Mouse (Mus musculus): ENCODE measurements around the gene Gm43517. TPM values are rescaled to one million over a fixed set of nuclear protein-coding genes. Genes with fewer than 3 reads are reported as not detected.

Gm43517 gene
- polyA plus RNA-seq, 1 experiment = not detected

DNA sequence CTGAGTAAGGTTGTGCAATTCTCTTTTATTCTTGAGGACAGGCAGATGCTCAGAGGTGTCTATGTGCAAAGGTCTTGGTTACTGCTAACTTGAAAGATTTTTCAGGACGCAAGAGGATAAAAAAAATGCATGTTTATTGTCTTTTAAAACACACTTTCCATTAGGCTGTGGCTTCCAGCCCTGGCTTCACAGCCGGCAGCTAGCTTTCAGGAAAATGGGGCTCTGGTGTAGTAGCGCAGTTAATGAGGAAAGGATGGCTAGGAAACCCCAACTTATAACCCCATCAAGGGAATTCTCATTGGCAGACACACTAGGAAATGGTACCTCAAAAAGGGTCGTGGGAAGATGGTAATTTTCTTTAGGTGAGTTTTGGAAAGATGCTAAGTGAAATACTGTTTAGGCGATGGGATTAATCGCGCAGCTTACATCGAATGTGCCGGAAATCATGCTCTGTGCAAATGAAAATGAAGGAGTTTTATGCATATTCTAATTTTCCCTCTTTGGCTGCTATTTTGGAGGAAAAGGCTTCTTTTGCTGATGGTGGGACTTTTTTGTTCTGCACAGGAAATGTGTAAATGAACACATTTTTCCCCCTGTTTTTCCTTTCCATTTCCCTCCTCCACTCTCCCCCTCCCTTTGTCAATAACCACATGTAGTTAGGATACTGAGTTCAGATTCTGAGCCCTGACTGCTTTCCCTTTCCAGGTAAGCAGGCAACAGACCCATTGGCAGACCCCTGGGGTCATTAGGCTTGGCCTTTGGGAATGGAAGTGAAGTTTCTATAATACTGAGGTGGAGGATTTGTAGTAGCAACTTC lies 15.3 kb downstream of the Gm43517 start:
- DNase-seq (ENCODE audit: low read depth, low spot score) = no peak
- 7% methylated on average over 9 of the region's 9 CpGs for WGBS

DNA sequence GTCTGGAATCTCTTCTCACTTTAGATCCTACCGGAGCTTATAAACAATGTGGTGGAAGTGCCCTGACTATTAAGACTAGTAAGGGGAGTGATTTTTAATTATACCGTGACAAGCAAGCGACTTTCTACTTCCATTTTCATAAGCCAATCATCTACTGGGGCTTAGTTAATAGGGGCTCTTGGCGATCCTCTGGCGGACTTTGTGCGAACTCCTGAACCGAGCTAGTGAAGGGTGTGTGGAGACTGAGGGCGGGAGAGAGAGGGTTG lies 15.8 kb downstream of the Gm43517 start:
- 2% methylated on average over 8 of the region's 8 CpGs for WGBS
- no peak for DNase-seq (ENCODE audit: low read depth, low spot score)

DNA sequence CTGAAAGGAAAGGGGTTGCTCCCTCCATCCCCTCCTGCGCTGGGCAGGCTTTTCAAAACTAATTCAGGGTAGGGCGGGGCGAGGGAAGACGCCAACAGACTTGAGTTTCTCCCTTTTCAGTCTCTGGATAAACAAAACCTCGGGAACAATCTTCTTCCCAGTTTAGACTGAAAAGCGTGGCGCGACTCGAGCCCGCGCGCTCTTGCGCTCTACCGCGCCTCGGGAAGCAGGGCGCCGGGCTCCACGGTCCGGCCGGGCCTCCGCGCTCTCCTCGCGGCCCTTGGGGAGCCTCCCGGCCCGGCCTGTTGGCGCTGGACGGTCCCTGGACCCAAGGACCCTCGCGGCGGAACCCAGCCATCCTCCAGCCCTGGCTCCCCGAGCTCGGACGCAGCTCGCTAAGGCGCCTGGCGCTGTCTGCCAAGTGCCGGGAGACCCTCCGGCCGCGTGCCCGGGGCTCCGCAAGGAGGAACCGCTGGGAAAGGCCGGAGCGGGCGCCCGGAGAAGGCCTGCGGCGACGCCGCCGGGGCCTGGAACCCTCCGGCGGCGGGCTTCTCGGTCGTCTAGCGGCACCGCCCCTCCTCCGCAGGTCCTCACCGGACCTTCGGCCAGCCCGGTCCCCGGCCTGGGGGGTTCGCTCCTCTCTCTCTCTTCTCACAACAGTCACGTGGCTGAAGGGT lies 16.3 kb downstream of the Gm43517 start:
- DNase-seq (ENCODE audit: low read depth, low spot score) = no peak
- WGBS = 3% methylated on average over 68 of the region's 68 CpGs

DNA sequence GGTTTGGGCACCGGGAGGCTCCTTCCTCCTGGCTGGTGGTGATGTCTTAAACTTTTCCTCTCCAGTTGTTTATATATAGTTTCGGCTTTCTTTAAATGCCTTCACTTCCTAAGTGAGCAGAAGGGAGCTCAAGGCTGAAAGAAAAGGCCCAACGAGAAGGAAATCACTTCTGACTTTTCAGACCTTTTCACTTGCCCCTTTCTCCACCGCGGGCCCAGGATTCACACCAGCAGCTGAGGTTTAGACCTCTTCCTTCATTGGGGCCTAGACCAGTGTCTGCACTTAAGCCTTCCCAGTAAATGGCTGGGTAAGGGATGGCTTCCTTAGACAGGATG lies 16.8 kb downstream of the Gm43517 start:
- no peak for DNase-seq (ENCODE audit: low read depth, low spot score)
- WGBS = 2% methylated on average over 5 of the region's 5 CpGs

DNA sequence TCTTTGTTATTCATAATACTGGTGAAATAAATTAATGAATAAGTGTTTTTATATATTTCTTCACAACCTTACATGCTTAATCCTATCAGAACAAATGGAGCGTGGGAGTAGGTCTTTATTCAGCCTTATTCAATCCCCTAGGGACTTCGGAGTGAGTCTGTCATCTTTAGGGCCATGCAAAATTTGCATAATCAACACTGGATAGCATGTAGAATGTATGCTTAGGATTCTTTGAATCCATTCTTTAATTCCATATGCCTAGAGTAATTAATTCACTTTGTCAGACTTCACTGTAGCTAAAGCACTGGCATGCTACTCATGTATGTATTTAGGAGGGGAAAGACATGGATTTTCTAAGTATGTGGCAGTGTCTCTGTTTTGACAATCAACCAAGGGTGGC lies 24.9 kb downstream of the Gm43517 start:
- DNase-seq (ENCODE audit: low read depth, low spot score) = no peak
- WGBS = 75% methylated on average over 2 of the region's 2 CpGs

DNA sequence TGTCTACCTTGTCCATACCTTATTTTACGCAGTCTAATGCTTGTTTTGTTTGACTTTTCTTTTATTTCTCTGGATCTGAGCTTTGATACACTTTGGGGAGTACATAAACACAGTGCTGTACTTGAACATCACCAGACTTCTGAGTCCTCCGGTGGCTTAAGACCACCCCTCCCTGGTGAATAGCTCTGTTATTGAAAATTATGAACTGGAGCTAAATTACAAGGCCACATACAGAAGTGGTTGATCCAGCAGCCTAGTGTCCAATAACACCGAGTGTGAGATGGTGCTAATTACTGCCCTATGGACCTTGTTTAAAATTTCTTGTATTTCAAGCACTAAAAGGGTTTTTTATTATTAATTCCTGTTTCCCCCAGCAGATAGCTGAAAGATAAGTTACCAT lies 33.0 kb downstream of the Gm43517 start:
- WGBS = 60% methylated on average over 3 of the region's 3 CpGs

More for the DNA sequence above, 33.0 kb downstream of the Gm43517 start:
- DNase-seq (ENCODE audit: low read depth, low spot score) = no peak

Other genes starting within 250 kb of the Gm43517 start
- not detected in 2 replicates for gene Foxg1, start 2.5 kb upstream of the Gm43517 start, polyA plus RNA-seq (2012; rRNA removed)

Data from large intestine, adult 2 months (tissue).